Mouse (Mus musculus) kidney, postnatal 4 days (tissue): ENCODE results near the gene Klrb1.

ENCODE experiments used
- DNase-seq, 2 experiments: peaks; one replicate each; pipeline ENCODE4 v3.0.0; 2021; ENCODE audit warnings: mixed read lengths in 2 of 2

Klrb1 gene

GRCm38 (mm10) chr6:128733908-128734679 lies 11.2 kb upstream of the Klrb1 start:
- DNase-seq: no peak

DNA sequence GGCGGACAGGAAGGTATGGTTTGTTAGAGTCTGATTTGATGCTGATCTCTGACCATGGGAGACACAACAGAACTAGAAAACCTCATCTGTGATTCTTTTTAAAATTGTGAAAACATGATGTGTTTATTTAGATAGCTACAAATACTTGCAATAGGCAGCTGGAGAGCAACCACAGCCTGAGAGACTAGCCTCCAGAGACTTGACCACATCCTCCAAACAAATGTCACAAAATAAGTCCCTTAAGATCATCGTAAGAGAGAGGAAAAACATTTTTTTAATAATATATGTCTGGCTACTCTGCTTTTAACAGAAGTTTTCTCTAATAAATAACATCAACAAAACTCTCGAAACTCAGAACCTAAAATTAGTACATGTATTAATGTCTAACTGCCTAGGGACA lies 9.2 kb upstream of the Klrb1 start:
- DNase-seq: peak in 1 of 2 experiments; percentile 32

DNA sequence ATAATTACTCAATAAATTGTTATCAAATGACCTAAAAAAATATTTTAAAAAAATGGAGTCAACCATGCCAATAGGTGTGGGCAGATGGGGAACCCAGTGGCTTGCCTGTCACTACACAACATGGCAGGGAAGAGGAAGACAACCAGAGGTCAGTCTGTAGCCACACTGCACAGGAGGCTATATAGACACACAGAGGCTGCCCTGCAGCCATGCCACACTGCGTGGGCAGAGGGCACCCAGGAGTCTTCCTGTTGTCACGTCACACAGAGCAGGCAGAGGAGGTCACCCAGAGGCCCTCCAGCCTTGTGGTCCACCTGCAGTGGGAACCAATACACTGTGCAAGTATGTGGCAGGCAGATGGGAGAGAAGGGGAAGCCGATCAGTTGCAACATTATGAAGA lies 21.2 kb downstream of the Klrb1 start:
- no peak for DNase-seq

- DNase-seq: no peak
Measured at GRCm38 (mm10) chr6:128679574-128679973, 43.3 kb downstream of the Klrb1 start.

- DNase-seq: no peak
Measured at GRCm38 (mm10) chr6:128669936-128670335, 52.9 kb downstream of the Klrb1 start.

GRCm38 (mm10) chr6:128662206-128662605 lies 60.7 kb downstream of the Klrb1 start, which contains the start of gene Clec2h:
Gene Clec2h, plus strand, starts transcription at chr6:128662385.
- peak; percentile 17 to 28 for DNase-seq

DNA sequence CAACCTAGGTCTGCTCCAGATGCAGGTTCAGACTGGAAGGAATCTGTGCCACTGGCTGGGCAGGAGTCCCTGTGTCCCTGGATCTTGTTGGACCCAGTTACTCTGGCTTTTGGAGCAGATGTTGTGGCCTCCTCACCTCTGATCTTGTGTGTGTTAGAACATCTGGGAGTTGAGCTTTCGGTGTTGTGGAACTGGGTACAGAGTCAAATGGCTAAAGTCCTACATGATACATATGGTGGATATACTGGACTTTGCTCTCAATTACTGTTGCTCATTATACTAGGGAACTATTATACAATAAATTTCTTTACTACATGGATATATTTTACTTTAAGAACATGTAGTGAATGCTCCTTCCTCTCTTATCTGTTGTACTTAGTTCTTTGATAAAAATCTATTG lies 61.6 kb downstream of the Klrb1 start:
- DNase-seq: no peak
